Mouse (Mus musculus): ENCODE measurements around the gene Coil. TPM values are rescaled to one million over a fixed set of nuclear protein-coding genes. Genes with fewer than 3 reads are reported as not detected.

Coil gene
- polyA plus RNA-seq (2012; rRNA removed), result 9.7 and 10.9 TPM in 2 replicates

GRCm38 (mm10) chr11:88970202-88970732 lies at the start of gene Coil:
Gene Coil, plus strand, starts transcription at chr11:88970252.
- DNase-seq (ENCODE audit: low spot score), result peak; percentile 36

DNA sequence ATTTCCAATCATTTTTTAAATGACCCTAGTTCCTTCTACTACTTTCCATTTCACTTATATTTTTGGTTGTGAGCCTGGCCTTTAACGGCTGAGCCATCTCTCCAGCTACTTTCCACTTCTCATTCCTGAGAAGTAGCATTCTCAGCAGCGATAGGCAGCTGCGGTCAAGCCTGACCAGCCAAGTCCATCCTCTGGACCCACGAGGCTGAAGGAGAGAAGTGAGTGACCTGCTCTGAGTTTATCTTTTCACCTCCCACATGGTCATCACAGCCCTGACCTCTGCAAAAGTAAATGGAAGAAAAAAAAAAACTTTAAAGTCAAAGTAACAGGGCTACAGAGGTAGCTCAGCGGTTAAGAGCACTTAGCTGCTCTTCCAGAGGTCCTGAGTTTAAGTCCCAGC lies 43.5 kb upstream of the Coil start:
- DNase-seq (ENCODE audit: low spot score), result no peak

DNA sequence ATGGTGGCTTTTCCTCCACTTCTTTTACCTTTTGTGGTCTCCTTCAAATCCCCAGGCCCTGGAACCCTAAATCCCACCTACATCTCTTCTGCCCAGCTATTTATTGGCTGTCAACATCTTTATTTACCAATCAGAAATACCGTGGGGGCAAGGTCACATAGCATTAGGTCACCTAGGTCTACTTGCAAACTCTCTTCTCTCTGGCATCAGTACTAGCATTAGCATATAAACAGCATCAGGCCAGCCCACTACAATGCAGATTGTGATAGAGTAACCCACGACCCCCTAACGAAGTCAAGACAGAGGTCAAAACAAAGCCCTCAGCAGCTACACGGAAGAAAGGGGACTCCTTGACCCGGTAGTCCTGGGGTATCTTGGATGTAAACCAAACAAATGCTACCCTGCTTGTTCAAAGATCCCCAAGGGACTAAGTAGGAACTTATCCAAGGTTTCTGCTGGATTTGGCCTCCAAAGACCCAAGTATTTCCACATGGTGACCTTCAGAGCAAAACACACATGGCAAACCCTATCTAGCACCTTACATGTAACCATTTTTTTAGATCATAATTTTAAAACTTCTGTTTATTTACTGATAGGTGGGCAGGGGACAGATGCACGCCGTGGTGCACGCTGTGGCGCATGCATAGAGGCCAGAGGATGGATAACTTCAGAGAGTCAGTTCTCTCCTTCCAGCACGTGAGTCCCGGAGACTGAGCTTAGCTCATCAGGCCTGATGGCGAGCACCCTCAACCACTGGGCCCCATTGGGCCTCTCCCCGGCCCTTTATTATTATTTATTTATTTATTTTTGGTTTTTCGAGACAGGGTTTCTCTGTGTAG lies 38.1 kb upstream of the Coil start:
- DNase-seq (ENCODE audit: low spot score), result no peak

- DNase-seq (ENCODE audit: low spot score), result no peak
Measured at GRCm38 (mm10) chr11:88933030-88933429, 37.0 kb upstream of the Coil start.

DNA sequence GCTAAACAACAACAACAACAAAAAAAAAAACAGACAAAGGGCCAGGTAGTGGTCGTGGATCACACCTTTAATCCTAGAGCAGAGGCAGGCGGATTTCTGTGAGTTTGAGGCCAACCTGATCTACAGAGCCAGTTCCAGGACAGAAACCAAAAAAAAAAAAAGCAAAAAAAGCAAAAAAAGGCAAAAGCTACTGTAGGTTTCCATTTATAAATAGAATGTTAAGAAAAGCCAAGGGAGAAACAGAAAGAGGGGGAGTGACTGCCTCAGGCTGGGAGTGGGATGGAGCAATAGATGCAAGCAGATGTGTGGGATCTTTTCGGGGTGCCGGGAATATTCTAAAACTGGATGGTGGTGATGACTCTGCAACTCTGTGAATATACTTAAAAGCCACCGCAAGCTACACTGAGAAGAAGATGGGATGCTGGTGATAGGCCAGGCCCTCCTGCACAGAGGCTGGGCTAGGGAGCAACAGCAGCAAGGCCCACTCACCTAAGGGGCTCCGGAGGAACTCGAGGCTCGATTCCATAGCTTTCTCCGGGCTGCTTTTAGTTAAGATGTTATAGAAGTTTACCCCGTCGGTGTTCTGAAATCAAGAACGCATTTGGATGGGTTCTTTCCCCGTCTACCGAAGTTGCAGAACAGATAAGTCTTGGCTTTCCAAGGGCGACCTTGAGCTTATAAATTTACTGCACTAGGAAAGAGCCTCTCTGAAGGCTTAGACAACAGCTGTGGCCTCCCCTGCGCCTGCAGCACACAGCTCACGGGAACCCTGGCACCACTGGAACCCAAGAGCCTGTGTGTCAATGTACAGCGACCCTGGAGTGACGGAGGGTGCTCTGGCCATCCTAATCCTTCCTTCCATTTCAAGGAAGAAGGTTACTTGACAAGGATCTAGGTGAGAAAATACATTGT lies 35.7 kb upstream of the Coil start:
- no peak for DNase-seq (ENCODE audit: low spot score)

GRCm38 (mm10) chr11:88937886-88938285 lies 32.2 kb upstream of the Coil start:
- no peak for DNase-seq (ENCODE audit: low spot score)

- DNase-seq (ENCODE audit: low spot score), result no peak
Measured at GRCm38 (mm10) chr11:88938770-88939169, 31.3 kb upstream of the Coil start.

GRCm38 (mm10) chr11:88939634-88940033 lies 30.4 kb upstream of the Coil start:
- DNase-seq (ENCODE audit: low spot score), result no peak

DNA sequence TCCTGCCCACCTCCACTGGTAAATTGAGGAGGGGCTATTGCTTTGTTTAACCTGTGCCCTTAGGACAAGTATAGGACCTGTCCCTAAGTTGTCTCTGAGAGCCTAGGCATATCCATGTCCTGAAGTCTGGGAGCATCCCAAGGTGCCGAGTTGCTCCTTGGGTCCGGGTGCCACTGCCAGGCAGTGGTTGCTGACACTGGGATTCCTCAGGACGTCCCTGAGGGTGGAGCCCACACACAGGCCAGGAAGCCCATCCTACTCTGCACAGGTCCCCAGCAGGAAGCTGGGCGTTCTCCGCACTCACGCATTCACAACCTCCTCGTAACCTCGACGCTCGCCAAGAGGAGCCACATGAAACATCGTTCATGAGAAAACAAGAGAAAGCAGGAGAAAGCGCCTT lies 28.6 kb upstream of the Coil start:
- DNase-seq (ENCODE audit: low spot score), result no peak

DNA sequence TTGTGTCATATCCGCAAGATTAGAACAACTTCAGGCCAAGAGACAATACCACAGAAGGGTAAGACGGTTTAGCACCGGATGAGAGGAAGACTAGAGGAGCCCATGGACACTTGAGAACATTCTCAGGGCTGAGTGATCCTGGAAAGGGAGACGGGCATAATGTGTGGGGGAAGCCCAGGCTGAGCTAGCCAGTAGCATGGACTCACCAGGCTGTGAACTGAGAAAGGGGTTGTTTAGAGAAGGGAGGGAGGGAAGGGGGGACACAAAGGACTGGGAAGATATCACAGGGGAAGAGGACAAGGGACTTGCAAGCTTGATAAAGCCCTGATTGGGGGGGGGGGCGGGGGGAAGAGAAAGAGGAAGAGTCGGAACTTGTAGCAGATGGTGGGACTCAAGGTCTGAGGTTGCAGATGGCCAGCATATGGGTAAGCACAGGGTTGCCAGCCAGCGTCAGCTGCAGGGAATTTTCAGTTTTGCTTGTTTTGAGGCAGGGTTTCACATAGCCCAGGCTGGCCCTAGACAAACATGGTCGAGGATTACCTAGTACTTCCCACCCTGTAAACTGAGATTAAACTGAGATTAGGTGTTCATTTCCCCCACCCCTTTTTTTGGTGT lies 24.0 kb upstream of the Coil start:
- DNase-seq (ENCODE audit: low spot score), result no peak

- no peak for DNase-seq (ENCODE audit: low spot score)
Measured at GRCm38 (mm10) chr11:88948896-88949295, 21.2 kb upstream of the Coil start.

- no peak for DNase-seq (ENCODE audit: low spot score)
Measured at GRCm38 (mm10) chr11:88949802-88950639, 20.0 kb upstream of the Coil start.

- no peak for DNase-seq (ENCODE audit: low spot score)
Measured at GRCm38 (mm10) chr11:88950640-88951250, 19.3 kb upstream of the Coil start.

DNA sequence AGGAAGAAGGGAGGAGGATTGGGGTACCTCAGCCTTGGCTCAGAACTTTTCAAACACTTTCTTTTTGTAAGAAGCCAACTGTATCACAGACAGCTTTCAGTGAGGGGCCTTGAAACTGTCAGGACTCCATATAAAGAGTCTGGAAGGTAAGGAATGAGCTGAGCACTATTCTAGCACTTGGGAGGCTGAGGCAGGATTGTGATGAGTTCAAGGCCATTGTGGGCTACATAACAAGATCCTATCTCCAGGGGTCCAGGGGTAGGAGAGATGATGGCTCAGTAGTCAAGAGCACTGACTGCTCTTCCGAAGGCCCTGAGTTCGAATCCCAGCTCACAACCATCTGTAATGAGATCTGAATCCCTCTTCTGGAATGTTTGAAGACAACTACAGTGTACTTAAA lies 18.5 kb upstream of the Coil start:
- DNase-seq (ENCODE audit: low spot score), result no peak

- DNase-seq (ENCODE audit: low spot score), result no peak
Measured at GRCm38 (mm10) chr11:88952117-88952516, 17.9 kb upstream of the Coil start.

- no peak for DNase-seq (ENCODE audit: low spot score)
Measured at GRCm38 (mm10) chr11:88953582-88953981, 16.5 kb upstream of the Coil start.

GRCm38 (mm10) chr11:88954803-88955202 lies 15.2 kb upstream of the Coil start:
- no peak for DNase-seq (ENCODE audit: low spot score)

GRCm38 (mm10) chr11:88955217-88955969 lies 14.7 kb upstream of the Coil start, which contains the start of gene Scpep1:
Gene Scpep1, minus strand, starts transcription at chr11:88955465.
- DNase-seq (ENCODE audit: low spot score), result peak; percentile 85

DNA sequence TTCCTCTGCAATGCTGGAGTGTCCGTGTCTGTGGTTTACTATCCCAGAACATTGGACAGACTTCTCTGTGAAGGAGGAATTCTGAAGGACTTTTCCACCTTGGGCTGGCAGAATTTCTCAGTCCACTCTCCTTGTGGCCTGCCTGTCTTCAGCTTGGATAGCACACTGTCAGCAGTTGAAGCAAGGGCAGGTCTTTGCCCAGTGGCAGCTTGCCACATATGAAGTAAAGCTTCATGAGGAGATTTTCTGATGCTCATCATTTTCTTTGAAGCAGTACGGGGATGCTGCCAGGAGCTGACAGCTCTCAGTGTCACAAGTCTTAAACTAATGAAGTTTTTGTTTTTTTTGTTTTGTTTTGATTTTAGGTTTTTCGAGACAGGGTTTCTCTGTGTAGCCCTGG lies 11.2 kb upstream of the Coil start:
- DNase-seq (ENCODE audit: low spot score), result no peak

DNA sequence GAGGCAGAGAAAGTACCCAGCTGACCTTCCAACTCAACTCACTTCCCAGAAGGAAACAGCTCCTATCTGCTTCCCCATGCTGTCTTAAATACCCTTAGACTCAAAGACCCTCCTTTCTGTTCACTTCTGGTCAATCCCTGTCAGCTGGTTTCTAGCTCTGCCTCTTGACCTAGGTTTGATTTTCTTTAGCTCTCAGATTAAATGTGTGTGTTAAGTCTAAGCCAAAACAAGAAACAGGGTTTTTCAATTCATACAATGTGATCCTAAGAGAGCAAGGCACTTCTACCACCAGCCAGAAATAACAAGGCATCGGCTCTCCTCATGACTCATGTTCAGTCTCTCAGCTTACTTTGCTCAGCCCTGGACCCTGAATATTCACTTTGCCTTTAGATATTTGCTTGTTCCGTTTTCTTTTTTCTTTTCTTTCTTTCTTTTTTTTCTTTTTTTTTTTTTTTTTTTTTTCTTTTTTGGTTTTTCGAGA lies 3.1 kb upstream of the Coil start, which contains the start of gene Elobl:
Gene Elobl (minus strand): TSS at position 51 of the 481 bp plus-strand sequence.
- no peak for DNase-seq (ENCODE audit: low spot score)
